Mouse (Mus musculus) bone marrow macrophage, adult 2 months (primary cell): ENCODE data around the gene Rbpj.

Experiments used
- CTCF ChIP-seq: IDR thresholded peaks from 2 replicates; pipeline ENCODE4 v1.5.1; 2012; ENCODE audit warnings: low read depth, mild to moderate bottlenecking, low read length, moderate library complexity
- POLR2A ChIP-seq: IDR thresholded peaks from 2 replicates; pipeline ENCODE4 v1.6.1; 2012; ENCODE audit warnings: mild to moderate bottlenecking, low read depth, low read length, borderline replicate concordance

GRCm38 (mm10) chr5:53574883-53575442, 109.0 kb downstream of the Rbpj start:
- TF ChIP-seq CTCF, result no peak
- TF ChIP-seq POLR2A, result no peak
